Mouse (Mus musculus): Measurements from ENCODE around the gene Crybb3. TPM values are rescaled to one million over a fixed set of nuclear protein-coding genes. Genes with fewer than 3 reads are reported as not detected.

Crybb3 gene
- total RNA-seq, 2 experiments from 2014 or later = 1.4 to 1.7 TPM

- no peak for DNase-seq
These were observed 21.1 kb upstream of the Crybb3 start for GRCm38 (mm10) chr5:113102455-113102854.

DNA sequence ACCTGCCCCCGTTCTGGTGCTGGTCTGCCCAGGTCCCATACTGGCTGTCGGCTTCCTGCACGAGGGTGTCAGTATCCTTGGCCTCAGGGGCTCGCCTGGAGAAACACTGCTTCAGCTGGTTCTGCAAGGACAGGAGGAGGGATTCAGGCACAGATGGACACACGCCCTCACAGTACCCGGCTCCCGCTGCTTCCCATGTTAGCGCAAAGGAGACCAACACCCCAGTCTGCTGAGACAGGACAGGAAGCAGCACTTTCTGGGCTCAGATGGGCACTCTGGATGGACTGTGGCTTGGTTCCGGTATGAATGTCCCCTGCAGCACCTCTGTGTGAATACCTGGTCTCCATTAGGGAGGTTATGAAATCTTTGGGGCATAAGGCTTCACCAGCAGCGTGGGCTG lies 20.1 kb upstream of the Crybb3 start:
- DNase-seq = no peak

- no peak for DNase-seq
These were observed 19.0 kb upstream of the Crybb3 start for GRCm38 (mm10) chr5:113100422-113100821.

GRCm38 (mm10) chr5:113099546-113099945 lies 18.2 kb upstream of the Crybb3 start:
- peak; percentile 97 for DNase-seq

GRCm38 (mm10) chr5:113097551-113097950 lies 16.2 kb upstream of the Crybb3 start:
- DNase-seq = no peak

- no peak for DNase-seq
These were observed 14.1 kb upstream of the Crybb3 start for GRCm38 (mm10) chr5:113095456-113095855.

DNA sequence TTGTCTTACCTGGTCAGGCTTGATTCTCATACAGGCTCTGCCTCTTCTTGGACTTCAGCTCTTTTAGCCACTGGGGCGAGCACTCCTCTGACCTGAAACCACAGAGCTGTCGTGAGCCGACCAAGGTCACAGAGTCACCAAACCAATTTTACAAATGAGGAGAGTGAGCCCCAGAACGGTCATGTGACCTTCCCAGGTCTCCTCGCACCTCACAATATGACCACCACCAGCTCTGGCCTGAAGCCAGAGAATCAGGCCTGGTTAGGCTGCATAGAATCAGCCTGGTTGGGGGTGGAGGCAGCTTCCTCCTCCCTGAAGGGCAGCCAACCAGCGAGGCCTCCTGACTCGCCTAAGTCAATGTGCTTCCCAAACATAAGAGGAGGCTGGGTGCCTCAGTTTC lies 11.0 kb upstream of the Crybb3 start:
- DNase-seq = no peak

DNA sequence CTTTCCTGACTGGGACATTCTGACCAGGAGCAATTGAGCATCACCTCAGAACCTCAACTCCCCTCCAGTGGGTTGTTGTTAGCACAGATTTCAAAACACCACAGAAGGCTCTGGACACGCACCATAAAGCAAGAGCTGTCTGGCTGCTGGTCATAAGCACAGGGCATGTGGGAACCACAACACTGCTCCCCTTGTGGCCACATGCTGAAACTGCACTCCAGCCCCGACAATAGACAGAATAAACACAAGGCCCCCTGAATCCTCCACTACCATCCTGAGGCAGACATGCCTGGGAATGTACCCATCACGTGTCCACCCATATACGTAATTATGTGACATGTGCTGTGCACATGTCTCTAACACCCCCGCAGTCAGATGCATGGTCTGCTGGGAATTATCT lies 9.8 kb upstream of the Crybb3 start:
- DNase-seq = peak; percentile 74

- no peak for DNase-seq
These were observed 9.4 kb upstream of the Crybb3 start for GRCm38 (mm10) chr5:113090750-113091149.

DNA sequence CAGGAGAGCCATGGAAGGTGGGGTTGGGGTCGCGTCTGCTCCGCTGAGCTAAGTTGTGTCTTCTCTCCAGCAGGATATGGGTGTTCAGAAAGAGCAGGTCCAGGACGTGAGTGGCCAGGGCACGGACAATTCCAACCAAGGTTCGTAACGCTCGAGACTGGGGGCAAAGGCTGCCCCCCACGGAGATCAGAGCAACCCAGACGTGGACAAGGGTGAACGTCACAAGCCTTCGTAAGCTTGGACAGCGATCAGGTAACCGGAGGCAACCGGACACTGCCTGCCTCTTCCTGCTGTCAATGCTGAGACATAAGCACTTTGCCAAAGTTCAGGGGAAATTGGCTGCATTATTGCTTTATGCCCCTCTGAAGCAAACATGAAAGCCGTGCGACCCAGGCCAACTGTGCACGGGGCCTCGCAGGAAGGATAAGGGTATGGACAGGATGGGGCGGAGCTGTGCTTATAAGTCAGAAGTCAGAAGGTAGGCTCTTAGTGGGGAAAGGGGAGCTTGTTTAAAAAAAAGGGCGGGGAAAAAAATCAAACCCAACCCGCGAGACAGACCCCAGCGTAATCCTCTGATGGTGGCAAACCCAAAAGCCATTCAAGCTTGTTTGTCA lies 8.8 kb upstream of the Crybb3 start:
- DNase-seq = no peak

GRCm38 (mm10) chr5:113087465-113087864 lies 6.1 kb upstream of the Crybb3 start:
- DNase-seq = no peak

GRCm38 (mm10) chr5:113086990-113087389 lies 5.6 kb upstream of the Crybb3 start:
- no peak for DNase-seq

DNA sequence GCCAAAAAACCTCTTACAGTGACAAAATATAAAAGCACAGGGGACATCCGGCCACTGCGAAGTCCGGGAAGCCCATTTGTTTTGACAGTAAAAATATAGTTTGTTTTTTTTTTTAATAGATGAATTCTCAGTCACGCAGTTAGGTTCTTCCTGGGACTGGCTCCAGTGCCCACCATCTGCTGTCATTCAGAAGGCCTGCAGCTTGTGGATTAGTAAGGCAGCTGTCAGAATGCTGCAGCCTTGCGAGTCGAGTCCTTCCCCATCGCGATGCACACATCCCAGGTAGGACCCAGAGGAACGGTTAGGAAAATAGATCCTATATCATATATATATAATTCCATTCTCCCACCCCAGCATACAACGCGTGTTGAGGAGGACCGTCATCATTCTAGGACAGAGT lies 5.1 kb upstream of the Crybb3 start:
- no peak for DNase-seq

DNA sequence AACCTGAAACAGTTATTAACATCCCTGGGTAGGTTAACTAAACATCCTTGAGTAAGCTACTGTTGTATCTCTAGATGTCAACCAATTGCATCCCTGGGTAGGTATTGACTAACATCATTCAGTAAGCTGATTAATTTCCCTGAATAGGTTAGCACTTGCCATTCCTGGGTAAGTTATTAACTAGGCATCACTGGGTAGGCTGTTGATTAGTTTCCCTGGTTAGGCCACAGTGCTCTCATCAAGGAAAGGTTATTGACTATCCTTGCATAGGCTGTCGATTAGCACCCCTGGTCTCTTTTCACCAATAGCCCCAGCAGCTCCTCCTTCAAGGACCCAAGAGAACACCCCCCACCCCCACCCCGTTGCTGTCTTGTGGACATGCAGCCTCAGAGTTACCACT lies 4.5 kb upstream of the Crybb3 start:
- no peak for DNase-seq

- DNase-seq = no peak
These were observed 2.9 kb upstream of the Crybb3 start for GRCm38 (mm10) chr5:113084309-113084708.

- peak; percentile 36 for DNase-seq
These were observed 1.2 kb upstream of the Crybb3 start for GRCm38 (mm10) chr5:113082356-113083168.

- DNase-seq = no peak
These were observed 364 bp downstream of the Crybb3 start for GRCm38 (mm10) chr5:113081020-113081419.

GRCm38 (mm10) chr5:113079783-113080182 lies 1.6 kb downstream of the Crybb3 start:
- peak; percentile 68 for DNase-seq

DNA sequence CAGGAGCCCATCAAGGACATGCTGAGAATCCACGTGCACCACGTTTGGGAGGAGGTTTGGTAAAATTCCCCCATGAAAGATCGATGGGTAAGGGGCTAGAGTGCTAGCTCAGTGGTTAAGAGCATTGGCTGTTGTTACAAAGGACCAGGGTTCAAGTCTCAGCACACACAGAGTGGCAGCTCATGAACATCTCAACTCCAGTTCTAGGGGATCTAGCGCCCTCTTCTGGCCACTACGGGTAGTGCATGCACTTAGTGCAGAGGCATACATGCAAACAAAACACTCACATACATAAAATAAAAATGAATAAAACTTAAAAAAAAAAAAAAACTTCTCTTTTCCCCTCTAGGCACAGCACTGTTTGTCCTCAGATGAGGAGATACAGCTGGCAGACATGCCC lies 2.7 kb downstream of the Crybb3 start:
- DNase-seq = peak; percentile 11

DNA sequence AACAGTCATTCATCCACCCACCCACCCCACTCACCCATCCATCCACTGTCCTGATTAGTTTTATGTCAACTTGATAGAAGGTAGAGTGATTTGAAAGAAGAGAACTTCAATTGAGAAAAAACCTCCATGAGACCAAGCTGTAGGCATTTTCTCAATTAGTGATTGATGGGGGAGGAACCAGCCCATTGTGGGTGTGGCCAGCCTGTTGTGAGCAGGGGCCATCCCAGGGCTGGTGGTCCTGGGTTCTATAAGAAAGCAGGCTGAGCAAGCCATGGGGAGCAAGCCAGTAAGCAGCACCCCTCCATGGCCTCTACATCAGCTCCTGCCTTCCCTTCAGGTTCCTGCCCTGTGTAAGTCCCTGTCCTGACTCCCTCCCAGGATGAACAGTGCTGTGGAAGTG lies 11.4 kb downstream of the Crybb3 start, which contains the start of gene Crybb2:
Gene Crybb2, minus strand, starts transcription at position 101 of the 400 bp plus-strand sequence.
- no peak for DNase-seq

DNA sequence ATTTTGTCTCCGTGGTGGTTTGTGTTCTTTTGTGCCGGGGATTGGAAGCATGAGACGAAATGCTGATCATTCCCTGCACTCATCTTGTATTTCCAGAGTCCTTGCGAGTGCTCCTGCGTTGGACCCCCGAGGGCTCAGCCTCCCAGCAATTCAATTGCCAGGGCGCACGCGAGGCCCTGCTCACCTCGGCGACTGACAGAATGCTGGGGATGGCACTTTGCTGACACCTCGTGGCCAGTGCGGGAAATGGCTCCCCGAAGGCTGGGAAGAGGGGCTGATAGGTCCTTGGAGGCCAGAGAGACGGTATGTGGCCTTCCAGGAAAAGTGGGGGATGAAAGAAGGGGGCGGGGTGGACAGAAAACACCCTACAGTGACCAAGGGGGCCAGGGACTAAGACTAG lies 27.1 kb downstream of the Crybb3 start:
- DNase-seq = peak; percentile 91

- DNase-seq = no peak
These were observed 30.7 kb downstream of the Crybb3 start for GRCm38 (mm10) chr5:113050581-113051185.

GRCm38 (mm10) chr5:113049876-113050275 lies 31.5 kb downstream of the Crybb3 start:
- DNase-seq = no peak
